Mouse (Mus musculus) cortical plate, adult 2 months (tissue): ENCODE measurements around the gene Ano8. TPM values are rescaled to one million over a fixed set of nuclear protein-coding genes. Genes with fewer than 3 reads are reported as not detected.

ENCODE experiments used
- H3K27ac ChIP-seq: fragments of 200-500 bp; 2 replicates; pipeline ENCODE4 v1.5.1; 2012; ENCODE audit warnings: low read length, control low read depth, inconsistent platforms; ENCODE audit not compliant: insufficient read depth
- H3K4me1 ChIP-seq: fragments of 200-500 bp; 2 replicates; pipeline ENCODE4 v1.6.1; 2011; ENCODE audit warnings: low read length; ENCODE audit not compliant: control insufficient read depth, insufficient read depth
- H3K4me3 ChIP-seq: fragments of 200-500 bp; 2 replicates; pipeline ENCODE4 v1.5.1; 2011; ENCODE audit warnings: mild to moderate bottlenecking, low read length, control low read depth; ENCODE audit not compliant: insufficient read depth
- CTCF ChIP-seq: fragments of 200-500 bp; IDR thresholded peaks from 2 replicates; pipeline ENCODE4 v1.5.1; 2011; ENCODE audit warnings: mild to moderate bottlenecking, control low read depth, low read length; ENCODE audit not compliant: insufficient read depth; ENCODE audit errors: extremely low read depth
- POLR2A ChIP-seq: fragments of 200-500 bp; IDR thresholded peaks from 2 replicates; pipeline ENCODE4 v1.6.1; 2011; ENCODE audit warnings: mild to moderate bottlenecking, low read length, control low read depth; ENCODE audit not compliant: insufficient read depth; ENCODE audit errors: extremely low read depth
- polyA plus RNA-seq: library from polyadenylated mRNA; depleted of rRNA; stranded (reverse); fragments of >200 nt; gene quantifications from 2 replicates; pipeline ENCODE4 v1.2.3, GENCODE M21; 2012

Gene Ano8
- polyA plus RNA-seq, 1 experiment, result 69.2 TPM

DNA sequence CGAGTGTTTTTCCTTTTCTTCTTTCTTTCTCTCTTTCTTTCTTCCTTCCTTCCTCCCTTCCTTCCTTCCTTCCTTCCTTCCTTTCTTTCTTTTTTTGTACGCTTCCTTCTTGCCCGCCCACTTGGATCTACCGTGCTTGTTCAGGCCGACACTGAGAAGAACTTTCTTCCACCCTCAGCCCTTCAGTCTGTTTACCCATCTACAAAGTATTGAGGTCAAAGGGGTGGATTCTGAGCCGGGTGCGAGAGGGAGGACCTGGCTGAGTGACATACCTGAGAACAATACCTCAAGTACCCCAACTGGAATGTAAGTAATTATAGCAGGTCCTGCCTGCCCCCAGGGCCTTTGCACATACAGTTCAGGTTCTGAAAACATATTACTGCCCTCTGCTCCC is 370 bp upstream of the Ano8 start:
- no peak for TF ChIP-seq CTCF
- no peak for TF ChIP-seq POLR2A
- no peak overlapping the region for H3K27ac ChIP-seq
- H3K4me3 ChIP-seq, result peak overlapping the region; percentile 88
- peaks cover 5% of the 10 kb centered on the region; the same call in 1 of the 2 replicates for H3K4me1 ChIP-seq

DNA sequence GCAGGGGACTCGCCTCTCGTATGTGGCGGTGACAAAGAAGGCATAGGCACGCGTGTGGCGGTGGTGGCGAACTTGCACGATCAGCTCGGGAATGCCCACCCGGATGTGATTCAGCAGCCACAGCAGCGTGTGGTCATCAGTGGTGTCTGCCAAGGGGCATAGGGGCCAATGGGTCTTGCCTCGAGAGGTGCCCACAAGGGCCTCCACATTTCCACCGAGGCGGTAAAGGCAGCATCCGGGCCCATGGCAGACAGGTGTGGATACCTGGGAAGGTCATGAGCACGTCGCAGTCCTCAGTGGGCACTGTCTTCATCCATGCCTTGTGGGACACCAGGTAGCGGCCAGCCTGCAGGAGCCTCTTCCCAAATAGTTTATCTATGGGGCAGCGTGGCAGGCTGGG is 1.0 kb downstream of the Ano8 start:
- Histone ChIP-seq H3K4me3 (peak overlapping the region; percentile 88; the same call in 1 of the 2 replicates), H3K4me1 (peaks cover 5% of the 10 kb centered on the region; the same call in 1 of the 2 replicates), H3K27ac (no peak overlapping the region)
- TF ChIP-seq CTCF (no peak), POLR2A (no peak)

DNA sequence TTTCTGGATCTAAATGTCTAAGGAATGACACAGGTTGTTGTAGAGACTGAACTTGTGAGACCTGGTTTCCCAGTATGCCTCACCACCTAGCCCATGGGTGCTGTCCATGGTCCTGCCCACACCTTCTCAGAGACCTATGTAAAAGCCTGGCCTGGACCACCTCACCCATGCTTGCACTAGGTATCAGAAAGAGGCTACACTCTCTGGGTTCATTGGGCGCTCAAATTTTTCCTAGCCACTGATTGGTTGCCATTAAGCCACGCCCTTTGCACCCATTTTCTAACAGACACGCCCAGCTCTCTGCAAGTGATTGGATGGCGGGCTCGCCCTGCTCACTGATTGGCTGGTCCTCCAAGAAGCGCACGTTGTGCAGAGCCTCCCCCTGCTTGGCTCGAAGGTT is 1.8 kb downstream of the Ano8 start:
- H3K4me3 ChIP-seq, result no peak overlapping the region
- TF ChIP-seq POLR2A (no peak), CTCF (no peak)
- H3K27ac ChIP-seq, result no peak overlapping the region
- no peaks in the 10 kb centered on the region for H3K4me1 ChIP-seq

DNA sequence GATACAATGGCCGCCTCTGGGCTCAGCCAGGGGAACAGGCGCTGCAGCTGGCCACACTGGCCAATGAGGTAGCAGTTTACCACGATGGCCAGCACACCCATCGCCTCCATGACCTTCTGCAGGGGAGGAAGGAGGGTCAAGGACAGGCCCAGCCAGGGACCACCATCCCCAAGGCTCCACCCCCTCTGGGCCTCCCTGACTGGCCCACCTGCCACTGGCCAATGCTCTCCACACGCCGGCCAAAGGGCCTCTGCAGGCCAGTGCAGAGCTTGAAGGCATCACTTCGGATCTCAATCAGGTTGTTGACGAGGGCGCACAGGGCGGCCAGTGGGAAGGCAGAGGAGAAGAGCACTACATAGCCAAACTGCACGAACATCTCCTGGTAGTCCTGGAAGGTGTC is 6.8 kb downstream of the Ano8 start:
- no peak for TF ChIP-seq CTCF
- no peak for TF ChIP-seq POLR2A
- H3K4me3 ChIP-seq, result no peak overlapping the region
- H3K4me1 ChIP-seq, result no peaks in the 10 kb centered on the region
- no peak overlapping the region for H3K27ac ChIP-seq

DNA sequence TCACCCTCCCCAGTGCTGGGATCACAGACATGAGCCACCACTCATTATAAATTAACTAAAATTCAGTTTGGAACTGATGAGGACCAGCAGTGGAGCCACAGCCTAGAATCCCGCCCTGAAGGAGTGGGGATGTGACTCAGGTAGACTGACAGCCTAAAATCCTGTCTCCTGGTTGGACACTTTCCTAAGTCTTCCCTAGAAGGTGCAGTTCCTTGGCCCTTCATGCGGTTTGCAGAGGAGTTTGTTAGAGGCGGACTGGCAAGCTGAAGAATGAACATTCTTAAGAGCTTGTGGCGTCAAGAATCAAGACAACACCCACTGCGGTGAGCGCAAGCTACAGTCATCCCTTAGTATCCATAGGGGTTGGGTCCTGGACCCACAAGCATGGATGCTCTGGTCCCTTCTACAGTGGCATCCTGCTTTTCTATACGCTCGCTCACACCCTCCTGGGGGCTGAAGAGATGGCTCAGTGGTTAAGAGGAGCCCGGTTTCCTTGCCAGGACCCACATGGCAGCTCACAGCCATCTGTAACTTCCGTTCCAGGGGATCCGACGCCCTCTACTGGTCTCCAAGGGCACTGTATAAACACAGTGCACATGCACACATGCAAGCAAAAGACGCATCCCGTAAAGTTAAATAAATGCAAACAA is 8.4 kb downstream of the Ano8 start:
- TF ChIP-seq POLR2A (no peak), CTCF (peak; percentile 41; the same call in 1 of the 2 replicates)
- H3K27ac ChIP-seq, result no peak overlapping the region

DNA sequence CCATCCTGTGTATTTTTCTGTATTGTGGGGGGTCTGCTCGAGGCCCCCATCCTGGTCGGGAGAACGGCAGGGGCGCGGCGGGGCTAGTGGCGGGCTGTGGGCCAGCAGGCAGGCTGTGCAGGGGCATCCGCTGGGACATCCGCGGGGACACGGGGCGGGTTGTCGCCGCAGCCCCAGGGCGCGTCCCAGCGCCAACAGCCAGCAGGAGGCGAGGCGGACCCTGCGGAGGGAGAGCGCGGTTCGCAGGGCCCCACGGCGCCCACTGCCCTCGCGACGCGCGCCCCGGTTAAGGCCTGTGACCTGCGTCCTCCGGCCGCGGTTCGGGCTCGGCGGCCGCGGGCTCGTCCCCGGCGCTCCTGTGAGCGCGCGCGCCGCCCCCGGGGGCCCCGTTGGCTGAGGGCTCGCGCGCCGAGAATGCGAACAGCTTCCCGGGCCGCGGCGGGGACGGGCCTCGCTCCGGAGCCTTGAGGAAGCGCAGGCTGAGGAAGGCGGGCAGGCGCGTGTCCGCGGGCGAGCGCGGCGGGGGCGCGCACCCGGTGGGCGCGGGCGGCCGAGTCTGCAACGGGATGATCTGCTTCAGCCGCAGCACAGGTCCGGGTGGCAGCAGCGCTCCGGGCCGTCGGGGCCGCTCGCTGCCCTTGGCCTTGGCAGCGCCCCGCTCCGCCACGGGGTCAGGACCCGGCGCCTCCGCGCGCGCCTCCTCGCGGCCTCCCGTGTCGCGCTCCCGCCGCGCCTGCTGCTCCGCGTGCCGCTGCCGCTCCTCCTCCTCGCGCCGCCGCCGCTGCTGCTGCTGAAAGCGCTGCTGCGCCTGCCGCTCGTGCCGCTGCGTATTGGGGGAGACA is 9.4 kb downstream of the Ano8 start:
- peak overlapping the region; percentile 41 for H3K4me3 ChIP-seq
- H3K27ac ChIP-seq, result peak overlapping the region; percentile 97
- no peak for TF ChIP-seq POLR2A
- TF ChIP-seq CTCF, result no peak
- no peaks in the 10 kb centered on the region for H3K4me1 ChIP-seq

More for the DNA sequence above, 8.4 kb downstream of the Ano8 start:
- H3K4me3 ChIP-seq, result no peak overlapping the region; the same call in 1 of the 2 replicates
- no peaks in the 10 kb centered on the region for H3K4me1 ChIP-seq

DNA sequence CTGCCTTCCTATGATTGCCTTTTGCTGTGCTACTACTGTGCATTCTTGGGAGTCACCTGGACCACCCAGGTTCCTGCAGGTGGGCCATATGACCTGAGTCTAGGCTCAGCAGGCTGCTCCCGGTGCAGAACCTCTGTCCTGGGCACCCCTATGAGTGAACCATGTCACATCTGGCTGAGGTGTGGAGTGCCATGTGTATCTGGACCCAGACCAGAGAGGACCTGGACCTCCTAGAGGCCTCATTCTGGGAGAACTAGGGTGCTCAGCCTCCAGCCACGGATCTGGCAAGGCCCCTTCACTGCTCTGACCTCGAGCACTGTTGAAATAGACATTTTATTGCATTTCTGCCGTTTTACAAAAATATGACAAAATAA is 10.1 kb downstream of the Ano8 start:
- peak overlapping the region; percentile 41; the same call in 1 of the 2 replicates for H3K4me3 ChIP-seq
- H3K4me1 ChIP-seq, result no peaks in the 10 kb centered on the region
- TF ChIP-seq POLR2A, result no peak
- no peak for TF ChIP-seq CTCF
- H3K27ac ChIP-seq, result 0 out of 2 replicates have a peak overlapping the region, but pooled peaks have one; percentile 97

DNA sequence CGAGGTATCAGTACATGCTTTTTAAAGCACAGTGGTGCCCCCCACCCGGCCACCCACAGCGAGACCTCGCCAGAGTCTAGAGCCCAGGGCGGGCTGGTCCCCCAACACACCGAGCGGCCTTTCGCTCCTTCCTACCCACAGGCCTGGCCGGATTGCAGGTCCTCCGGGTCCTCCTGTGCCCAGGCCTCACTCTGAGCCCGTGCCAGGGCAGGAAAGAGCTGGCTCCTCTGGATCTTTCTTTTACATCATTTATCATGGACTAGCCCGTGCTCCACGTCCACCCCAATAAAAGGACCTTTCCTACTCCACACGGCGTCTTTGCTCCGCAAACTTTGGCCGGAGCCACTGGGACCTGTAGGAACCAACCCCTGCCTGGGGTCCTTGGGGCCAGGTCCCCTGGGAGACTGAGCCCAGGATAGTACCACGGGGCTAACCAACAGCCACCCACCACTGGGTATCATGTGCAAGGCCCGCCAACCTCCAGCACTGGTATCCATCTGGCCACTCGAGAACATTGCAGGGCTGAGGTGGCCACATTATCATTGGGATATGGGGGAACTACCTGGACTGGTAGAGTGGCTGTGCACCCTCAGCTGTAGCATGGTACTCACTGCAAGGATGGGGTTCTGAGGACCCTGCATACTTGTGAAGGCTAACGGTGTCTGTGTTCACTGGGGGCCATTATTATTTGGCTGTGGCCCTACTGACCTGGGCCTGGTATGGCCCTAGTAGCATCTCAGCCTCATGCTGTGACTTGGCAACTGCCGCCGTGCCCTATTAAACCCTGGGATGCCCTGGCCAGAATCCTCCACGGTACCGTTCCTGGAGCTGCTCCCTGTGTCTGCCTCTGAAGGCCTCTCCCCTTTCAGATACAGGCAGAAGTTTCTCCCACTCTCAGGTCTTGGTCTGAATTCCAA is 10.7 kb downstream of the Ano8 start:
- Histone ChIP-seq H3K27ac (no peak overlapping the region), H3K4me1 (peaks cover 2% of the 10 kb centered on the region; the same call in 1 of the 2 replicates), H3K4me3 (no peak overlapping the region)
- TF ChIP-seq CTCF (no peak), POLR2A (0 out of 2 replicates have a peak, but pooled peaks have one; percentile 14)

DNA sequence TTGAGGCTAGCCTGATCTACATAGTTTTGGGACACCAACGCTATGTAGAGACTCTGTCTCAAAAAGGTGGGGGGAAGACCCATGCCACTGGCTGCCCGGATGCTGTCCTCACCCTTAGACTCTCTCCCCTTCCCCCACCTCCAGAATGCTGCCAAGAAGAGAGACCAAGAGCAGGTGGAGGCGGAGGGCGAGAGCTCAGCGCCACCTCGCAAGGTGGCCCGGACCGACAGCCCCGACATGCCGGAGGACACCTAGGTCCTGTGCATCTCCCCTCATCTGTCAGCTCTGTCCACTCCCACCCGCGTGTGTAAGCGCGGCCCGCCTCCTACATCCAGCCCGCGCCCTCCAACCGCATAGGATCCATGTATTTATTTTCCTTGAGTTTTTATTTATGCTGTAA is 11.4 kb downstream of the Ano8 start:
- H3K4me3 ChIP-seq, result no peak overlapping the region
- peaks cover 2% of the 10 kb centered on the region; the same call in 1 of the 2 replicates for H3K4me1 ChIP-seq
- H3K27ac ChIP-seq, result no peak overlapping the region
- TF ChIP-seq CTCF (no peak), POLR2A (no peak)

DNA sequence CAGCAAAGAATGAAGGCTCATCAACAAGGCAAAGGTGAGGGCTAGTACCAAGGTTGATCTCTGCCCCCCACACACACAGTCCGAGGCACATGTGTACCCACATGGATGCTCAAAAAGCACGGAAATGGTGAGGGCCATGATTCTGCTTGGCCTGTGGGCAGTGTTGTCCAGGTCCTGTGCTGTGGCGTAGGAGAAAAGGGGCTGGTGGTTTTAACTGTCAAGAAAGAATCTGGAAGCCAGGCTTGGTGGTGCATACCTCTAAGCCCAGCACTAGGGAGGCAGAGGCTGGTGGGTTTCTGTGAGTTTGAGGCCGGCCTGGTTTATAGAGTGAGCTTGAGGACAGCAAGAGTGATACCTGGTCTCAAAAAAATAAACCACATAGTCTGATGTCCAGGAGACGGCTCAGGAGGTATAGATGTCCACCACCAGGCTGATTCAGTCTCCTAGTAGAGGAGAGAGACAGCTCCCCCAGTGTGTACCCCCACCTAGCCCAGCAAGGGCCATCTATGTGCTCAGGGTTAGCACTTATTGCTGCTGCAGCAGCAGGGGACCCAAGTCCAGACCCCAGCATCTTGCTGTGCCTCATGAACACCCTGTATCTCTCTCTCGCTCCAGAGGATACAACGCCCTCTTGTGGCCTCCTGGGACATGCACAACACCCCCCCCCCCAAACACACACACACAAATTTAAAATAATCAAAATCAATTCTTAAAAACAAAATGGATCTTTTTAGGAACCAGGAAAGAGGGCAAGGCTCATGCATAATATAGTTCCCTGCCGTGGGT is 13.0 kb downstream of the Ano8 start:
- no peak overlapping the region for H3K4me3 ChIP-seq
- TF ChIP-seq POLR2A (no peak), CTCF (peak; percentile 15; the same call in 1 of the 2 replicates)
- H3K27ac ChIP-seq, result no peak overlapping the region
- peaks cover 2% of the 10 kb centered on the region; the same call in 1 of the 2 replicates for H3K4me1 ChIP-seq
